Mouse (Mus musculus): ENCODE measurements around the gene St14.
"Not testable (repeated sequence)": the region's sequence is repeated elsewhere in the genome, so short reads cannot be mapped to it uniquely, and the experiment has no call there.

The St14 gene

DNA sequence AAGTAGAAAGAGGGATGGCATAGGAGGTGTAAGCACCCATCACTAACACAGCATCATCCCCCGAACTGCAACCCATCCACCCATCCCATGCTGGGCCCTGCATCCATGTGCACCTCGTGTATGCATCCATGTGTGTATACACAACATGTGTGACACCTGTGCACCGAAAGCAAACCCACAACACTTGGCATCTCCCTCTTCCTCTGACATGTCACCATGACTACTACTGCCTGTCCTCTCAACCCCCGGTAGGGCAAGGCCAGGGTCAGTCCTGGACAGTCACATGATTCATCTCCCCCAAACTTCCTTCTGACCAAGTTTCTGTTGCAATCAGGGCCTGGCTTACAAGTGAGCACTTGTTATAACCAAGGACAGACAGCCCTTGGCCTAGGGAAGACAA, 42.8 kb downstream of the St14 start:
- no peak for ATAC-seq (ENCODE audit: insufficient number of reproducible peaks, low FRiP score, low TSS enrichment)

- no peak for ATAC-seq (ENCODE audit: insufficient number of reproducible peaks, low FRiP score, low TSS enrichment)
These were observed 43.5 kb downstream of the St14 start for GRCm38 (mm10) chr9:31088116-31088515.

- ATAC-seq (ENCODE audit: insufficient number of reproducible peaks, low FRiP score, low TSS enrichment), result no peak
These were observed 44.2 kb downstream of the St14 start for GRCm38 (mm10) chr9:31087466-31087865.

GRCm38 (mm10) chr9:31086754-31087145, 44.9 kb downstream of the St14 start:
- no peak for ATAC-seq (ENCODE audit: insufficient number of reproducible peaks, low FRiP score, low TSS enrichment)

GRCm38 (mm10) chr9:31086085-31086753, 45.4 kb downstream of the St14 start:
- ATAC-seq (ENCODE audit: insufficient number of reproducible peaks, low FRiP score, low TSS enrichment), result no peak

DNA sequence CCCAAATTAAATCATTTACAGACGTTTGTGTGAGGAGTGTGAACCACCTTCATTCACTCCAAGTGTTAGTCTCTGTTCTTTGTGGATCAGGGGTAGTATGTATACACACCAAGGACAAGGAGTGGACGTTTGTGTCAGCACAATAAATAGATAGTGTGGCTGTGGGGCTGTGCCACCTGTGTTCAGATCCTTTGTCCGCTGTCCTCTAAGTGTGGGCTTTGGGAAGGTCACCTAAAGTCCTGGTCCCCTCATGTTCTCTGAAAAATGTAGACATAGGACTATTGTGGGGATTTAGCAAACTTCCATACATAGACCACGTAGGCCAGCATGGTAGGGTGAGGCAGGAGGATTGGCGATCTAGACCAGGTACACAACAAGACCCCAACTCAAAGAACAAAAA, 46.1 kb downstream of the St14 start:
- no peak for ATAC-seq (ENCODE audit: insufficient number of reproducible peaks, low FRiP score, low TSS enrichment)

DNA sequence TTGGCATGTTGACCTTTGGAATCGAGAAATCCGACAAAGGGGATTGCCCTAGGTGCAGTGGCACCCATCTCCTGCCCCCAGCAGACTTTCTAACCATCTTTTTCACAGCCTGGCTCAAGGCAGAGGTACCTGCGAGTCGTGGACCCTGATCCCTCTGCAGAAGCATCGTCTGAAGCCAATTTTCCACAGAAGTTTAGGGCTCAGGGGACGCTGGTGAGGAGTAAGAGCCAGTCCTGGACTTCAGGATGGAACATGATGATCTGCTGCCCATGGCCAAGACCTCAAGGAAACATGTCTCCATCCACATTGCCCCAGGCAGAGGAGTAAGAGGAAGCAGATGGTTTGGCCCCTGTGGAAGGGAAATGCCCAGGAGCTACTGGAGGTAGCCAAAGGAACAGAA, 48.9 kb downstream of the St14 start:
- ATAC-seq (ENCODE audit: insufficient number of reproducible peaks, low FRiP score, low TSS enrichment), result no peak

DNA sequence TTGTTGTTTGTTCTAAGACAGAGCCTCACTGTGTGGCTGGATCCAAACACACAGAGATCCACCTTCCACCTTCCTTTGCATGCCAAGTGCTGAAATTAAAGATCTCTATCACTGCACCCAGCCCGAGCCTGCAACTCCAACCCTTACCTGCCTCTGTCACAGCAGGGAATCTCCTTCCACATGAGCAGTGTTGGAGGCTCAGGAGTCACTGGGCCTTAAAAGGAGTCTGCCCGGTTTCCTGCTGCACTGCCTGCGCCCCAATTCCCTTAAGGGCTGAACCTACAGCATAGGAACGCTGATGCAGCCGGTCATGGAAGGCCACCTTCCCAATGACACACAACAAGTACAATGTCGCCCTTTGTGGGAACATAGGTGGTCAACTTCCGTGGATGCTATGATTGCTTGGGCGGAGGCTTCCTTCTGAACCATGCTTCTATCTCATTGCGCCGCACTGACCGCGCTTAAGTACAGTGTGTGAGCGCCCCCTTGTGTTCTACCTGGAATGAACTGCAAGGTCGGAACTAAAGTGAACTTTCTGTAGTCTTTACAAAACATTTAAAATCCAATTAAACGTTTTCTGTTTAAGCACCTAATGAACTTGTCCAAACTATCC, 49.5 kb downstream of the St14 start:
- peak; percentile 71 for ATAC-seq (ENCODE audit: insufficient number of reproducible peaks, low FRiP score, low TSS enrichment)

- no peak for ATAC-seq (ENCODE audit: insufficient number of reproducible peaks, low FRiP score, low TSS enrichment)
These were observed 50.9 kb downstream of the St14 start for GRCm38 (mm10) chr9:31080726-31081125.

- no peak for ATAC-seq (ENCODE audit: insufficient number of reproducible peaks, low FRiP score, low TSS enrichment)
These were observed 56.8 kb downstream of the St14 start for GRCm38 (mm10) chr9:31074836-31075235.

GRCm38 (mm10) chr9:31073797-31074196, 57.9 kb downstream of the St14 start:
- ATAC-seq (ENCODE audit: insufficient number of reproducible peaks, low FRiP score, low TSS enrichment), result no peak

DNA sequence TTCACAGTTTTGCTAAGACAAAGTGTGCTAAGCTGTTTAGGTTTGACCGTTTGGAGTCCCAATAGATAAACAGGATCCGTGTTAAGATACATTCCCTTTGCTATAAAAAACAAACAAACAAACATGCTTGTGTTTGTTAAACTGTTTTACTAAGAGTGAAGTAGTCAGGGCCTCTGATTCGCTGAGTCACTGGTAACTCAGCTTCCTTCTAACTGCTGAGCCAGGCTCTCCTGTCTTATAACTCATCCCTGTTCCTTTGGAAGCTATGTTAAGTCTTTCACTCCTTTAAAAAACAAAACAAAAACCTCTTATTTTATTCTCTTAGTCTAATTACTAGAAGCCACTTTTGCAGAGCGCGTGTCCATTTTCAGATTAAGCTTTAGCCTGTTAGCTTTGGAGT, 59.4 kb downstream of the St14 start:
- ATAC-seq (ENCODE audit: insufficient number of reproducible peaks, low FRiP score, low TSS enrichment), result no peak

- no peak for ATAC-seq (ENCODE audit: insufficient number of reproducible peaks, low FRiP score, low TSS enrichment)
These were observed 60.9 kb downstream of the St14 start for GRCm38 (mm10) chr9:31070706-31071105.

DNA sequence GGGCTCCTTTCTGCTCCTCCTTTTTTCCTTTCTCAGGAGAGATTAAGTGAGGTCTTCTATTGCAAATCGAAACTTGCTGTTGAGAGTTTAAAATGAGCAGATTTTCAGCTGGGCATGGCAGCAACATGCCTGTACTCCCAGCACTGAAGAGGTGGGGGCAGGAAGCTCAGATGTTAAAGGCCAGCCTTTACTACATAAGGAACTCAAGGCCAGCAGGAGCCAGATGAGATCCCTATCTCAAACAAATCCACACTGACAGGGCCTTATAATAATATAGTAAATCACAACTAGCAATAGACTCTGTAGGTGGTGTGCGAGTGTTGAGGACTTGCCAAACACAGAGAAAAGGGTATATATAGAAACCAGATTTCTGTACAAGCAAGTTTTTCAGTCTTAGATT, 72.9 kb downstream of the St14 start:
- no peak for ATAC-seq (ENCODE audit: insufficient number of reproducible peaks, low FRiP score, low TSS enrichment)

GRCm38 (mm10) chr9:31051509-31051908, 80.1 kb downstream of the St14 start:
- ATAC-seq (ENCODE audit: insufficient number of reproducible peaks, low FRiP score, low TSS enrichment), result not testable (repeated sequence)

DNA sequence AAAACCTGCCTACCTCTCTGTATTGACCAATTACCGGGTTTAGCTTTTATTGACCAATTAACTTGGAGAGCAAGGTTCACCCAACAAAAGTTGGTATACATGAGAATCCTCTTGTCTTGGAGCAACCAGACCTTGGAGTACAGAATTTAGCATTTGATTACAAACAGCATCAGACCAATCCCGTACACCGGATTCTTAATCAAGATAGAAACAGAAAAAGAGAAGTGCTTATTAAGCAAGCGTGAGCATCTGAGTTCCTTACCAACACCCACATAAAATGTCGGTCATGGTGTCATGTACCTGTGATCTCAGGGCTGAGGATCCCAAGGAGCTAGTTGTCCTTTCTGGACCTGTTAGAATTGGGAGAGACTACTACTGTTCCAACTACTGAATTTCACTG, 81.4 kb downstream of the St14 start:
- ATAC-seq (ENCODE audit: insufficient number of reproducible peaks, low FRiP score, low TSS enrichment), result no peak
